Mouse (Mus musculus) left cerebral cortex, postnatal 10 days (tissue): Measurements from ENCODE around the gene Fgd4. TPM values are rescaled to one million over a fixed set of nuclear protein-coding genes. Genes with fewer than 3 reads are reported as not detected.
"Not testable (repeated sequence)": the region's sequence is repeated elsewhere in the genome, so short reads cannot be mapped to it uniquely, and the experiment has no call there.

Source experiments
- DNase-seq, 2 experiments: peaks; one replicate each; pipeline ENCODE4 v3.0.0; 2021 to 2022; ENCODE audit warnings: low spot score in 2 of 2, mixed read lengths in 1 of 2; ENCODE audit errors: extremely low spot score in 1 of 2
- intact Hi-C: fragments of 180-260 bp; cut with DNase I; formaldehyde crosslinking; loops from one replicate; pipeline ENCODE4 v1.15.1; 2025
- total RNA-seq, 2 experiments: library from RNA; stranded (reverse); gene quantifications; 2 replicates each; pipeline ENCODE4 v1.2.3; 2021

Fgd4 gene
- total RNA-seq, 2 experiments from 2014 or later, result 50.8 to 52.6 TPM

DNA sequence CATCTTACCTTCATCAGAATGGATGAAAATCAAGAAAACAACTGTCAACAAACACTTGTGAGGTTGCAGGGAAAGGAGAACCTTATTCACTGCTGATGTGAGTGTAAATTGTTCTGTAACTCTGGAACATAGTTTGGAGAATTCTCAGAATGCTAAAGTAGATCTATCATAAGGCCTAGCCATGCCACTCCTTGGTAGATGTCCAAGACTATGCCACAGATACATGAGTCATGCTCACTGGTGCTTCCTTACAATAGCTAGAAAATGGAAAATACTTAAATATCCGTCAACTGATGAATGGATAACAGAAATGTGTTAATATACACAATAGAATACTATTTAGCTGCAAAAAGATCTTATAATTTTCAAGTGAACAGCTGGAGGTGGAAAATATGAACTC is 150.3 kb downstream of the Fgd4 start:
- intact Hi-C loops, result no loop called here
- no peak for DNase-seq

DNA sequence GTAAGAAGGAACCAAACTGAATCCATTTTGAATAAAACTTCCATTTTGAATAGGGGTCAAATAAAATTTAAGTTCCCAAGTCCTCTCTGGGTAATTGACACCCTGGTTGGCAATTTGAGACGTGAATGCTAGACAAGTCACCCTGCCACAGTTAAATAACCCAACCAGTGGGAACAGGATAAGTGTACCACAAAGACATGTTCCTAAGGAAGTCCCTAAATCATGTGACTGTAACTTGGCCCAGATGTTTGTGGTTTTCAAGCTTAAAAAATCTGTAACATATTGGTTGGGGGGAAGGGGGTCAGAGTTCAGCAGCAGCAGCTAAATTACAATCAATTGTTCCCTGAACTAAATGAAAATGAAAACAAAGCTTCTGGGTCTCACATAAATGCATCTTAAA is 161.9 kb downstream of the Fgd4 start:
- intact Hi-C loops, result no loop called here

DNA sequence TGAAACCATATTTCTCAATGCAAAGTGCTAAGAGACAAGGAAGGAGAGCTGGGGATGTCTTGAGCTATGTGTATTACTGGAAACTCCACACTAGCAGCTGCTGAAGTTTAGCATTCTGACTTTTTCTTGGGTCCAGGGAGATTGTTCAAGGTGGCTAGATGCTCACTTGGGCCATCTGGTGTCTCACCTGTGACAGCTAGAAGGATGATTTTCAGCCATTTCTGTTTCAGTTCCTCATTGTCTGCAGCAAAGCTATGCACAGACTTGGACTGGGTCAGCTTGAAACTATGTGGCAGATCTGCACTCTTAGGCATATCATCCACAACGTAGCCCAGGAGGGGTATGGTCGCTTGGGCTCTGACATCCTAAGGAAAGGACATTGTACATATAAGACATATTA is 177.9 kb downstream of the Fgd4 start:
- intact Hi-C loops, result loop anchor here (10.0 kb wide), 1 partner anchor 88 kb away; no protein-coding TSS in a partner anchor
- no peak for DNase-seq

More for the DNA sequence above, 161.9 kb downstream of the Fgd4 start:
- no peak for DNase-seq

GRCm38 (mm10) chr16:16367217-16367616 is 233.1 kb downstream of the Fgd4 start:
- DNase-seq, intact Hi-C loops: not testable (repeated sequence)

Other genes with a start within 250 kb of the Fgd4 start
- 100 to 1,000 TPM; 216 to 220 TPM for gene Dnm1l, start 241.6 kb downstream of the Fgd4 start, total RNA-seq
- gene Olfr19, start 75.9 kb upstream of the Fgd4 start, total RNA-seq, result not detected
- gene Spag6l, start 228.9 kb upstream of the Fgd4 start, total RNA-seq, result 10 to 100 TPM; 10.5 to 11.0 TPM